Mouse (Mus musculus) frontal cortex, adult 2 months (tissue): Measurements from ENCODE around the gene Sec31b. TPM values are rescaled to one million over a fixed set of nuclear protein-coding genes. Genes with fewer than 3 reads are reported as not detected.

ENCODE experiments used
- DNase-seq, 2 experiments: peaks; one replicate each; pipeline ENCODE4 v3.0.0; 2022; ENCODE audit warnings: low spot score in 1 of 2; ENCODE audit errors: extremely low spot score in 1 of 2
- polyA plus RNA-seq: library from polyadenylated mRNA; depleted of rRNA; stranded (reverse); fragments of >200 nt; gene quantifications from 2 replicates; pipeline ENCODE4 v1.2.3, GENCODE M21; 2012

Sec31b gene
- polyA plus RNA-seq, 1 experiment: 0.56 TPM

DNA sequence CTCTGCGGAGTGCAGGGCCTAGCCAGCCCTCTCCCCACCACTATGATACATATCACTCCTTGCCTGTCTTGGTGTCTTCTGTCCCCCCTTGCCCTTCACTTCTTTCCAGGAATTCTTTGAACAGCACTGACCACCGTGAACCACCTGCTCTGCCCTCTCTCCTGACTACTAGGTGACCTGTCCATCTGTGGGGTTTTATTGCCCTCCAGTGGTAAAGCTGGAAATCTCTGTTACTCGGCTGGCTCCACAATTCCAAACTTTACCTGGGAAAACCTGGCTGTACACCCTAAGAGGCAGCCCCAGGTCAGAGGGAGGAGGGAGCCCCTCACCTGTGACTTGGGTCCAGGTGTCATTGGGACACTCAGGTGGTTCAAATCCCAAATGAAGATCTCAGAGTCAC is 10.3 kb downstream of the Sec31b start:
- no peak for DNase-seq

DNA sequence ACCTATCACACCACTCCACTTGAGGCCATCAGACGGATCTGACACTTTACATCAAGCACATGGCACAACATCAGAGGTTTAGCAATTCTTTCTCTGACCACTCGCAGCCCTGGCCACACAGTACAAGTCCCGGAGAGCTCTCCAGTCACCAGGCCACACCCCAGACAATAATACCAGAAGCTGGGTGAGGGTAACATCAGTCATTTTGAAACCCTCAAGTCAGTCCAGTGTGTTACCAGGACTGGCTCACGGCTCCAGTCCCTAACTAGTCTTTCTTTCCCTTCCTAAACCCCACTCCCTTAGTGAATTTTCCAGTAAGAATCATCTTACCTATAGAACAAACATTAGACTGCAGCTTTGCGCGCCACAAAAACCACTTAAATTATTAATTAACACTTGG is 15.6 kb downstream of the Sec31b start:
- DNase-seq: no peak

DNA sequence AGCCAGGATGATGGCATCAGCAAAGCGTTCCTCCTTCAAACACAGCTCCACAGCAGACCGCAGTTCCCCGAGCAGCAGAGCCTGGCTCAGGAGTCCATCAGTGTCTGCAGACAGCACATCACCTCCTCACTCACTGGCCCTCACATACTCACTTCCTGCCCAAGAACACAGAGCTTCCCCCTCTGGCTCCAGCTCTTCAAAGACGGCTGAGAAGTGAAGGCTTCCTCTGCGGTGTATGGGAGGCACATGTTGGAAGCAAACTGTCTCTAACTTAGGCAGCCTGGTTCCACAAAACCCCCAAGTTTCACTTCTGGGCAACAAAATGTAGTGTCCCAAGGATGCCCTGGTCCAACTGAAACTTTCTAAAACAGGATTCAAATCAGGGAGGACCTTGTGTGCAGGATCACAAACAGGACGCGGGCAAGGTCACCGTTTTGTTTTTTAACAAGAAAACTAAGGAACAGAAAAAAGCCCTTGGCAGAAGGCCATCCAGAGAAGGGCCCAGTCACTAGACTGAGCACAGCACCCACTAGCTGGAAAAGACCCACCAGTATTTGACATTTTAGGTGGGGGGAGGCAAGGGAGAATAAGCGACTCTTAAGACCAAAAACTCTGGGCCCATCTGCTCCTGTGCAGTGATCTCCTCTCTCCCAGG is 20.0 kb downstream of the Sec31b start:
- DNase-seq: no peak

DNA sequence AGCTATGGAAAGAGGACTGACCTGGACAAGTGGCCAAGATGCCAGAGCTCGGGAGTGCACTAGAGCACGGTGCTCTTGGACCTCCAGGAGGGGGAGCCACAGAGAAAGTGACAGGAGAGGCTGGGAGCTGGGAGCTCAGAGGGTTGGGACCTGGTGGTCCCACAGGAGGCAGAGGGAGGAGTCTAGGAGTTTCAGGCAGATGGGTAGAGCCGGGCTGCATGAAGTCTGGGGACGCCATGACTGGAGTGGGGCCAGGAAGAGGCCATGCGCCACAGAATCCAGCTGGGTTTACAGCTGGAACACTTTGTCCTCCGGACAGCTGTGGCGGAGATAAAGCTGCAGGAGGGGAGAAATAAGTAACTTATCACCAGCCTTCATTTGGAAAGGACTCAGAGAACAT is 26.5 kb downstream of the Sec31b start:
- DNase-seq: no peak

DNA sequence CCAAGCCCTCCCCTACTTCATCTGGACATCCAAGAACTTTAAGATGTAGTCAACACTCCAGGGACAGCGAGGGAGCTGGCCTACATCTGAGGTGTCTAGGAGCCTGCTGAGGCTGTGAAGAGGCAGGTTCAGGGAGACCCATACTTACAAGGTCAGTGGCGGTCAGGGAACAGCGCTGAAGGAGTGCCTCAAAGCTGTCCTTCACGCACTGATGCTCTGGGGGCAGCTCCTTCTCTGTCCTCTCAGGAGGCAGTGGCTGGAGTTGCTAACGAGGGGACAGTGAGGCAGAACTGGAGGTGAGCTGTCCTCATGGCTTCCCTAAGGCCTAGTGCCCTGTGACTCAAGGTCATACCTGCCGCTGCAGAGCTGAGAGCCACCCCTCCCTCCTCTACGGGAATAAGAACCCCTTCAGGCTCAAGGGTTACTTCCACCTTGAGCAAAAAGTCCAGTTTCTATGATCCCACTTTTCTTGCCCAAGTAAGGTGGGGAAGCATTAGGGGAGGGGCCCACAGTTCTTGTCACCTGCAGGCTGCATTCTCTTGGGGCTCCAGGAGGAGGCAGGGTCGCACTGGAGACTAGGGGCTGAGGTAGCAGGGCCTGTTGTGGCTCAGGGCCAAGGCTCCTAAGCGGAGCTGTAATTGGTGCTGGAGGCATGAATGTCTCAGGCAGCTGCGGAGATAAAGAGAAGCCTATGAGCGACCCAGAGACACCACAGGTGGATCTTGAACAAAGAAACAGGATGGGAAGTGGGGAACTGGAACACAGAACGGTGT is 27.5 kb downstream of the Sec31b start:
- DNase-seq: no peak

DNA sequence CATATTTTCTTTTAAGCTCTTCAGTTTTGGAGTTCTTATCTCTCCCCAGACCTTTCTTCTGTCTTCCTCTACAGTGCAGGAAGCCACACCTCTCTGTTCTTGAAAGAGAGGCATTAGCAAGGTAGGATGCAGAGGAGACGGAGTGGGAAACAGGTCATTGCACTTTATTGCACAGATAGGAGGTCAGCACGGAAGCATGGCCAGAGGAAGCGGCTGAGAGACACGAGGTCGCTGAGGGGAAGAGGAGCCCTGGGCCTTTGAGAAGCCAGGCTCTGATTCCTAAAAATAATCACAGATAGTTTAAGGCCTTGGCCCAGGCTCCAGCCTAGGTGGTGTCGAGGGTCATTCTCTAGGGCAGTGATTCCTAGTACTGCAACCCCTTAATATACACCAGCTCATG is 29.9 kb downstream of the Sec31b start:
- no peak for DNase-seq

DNA sequence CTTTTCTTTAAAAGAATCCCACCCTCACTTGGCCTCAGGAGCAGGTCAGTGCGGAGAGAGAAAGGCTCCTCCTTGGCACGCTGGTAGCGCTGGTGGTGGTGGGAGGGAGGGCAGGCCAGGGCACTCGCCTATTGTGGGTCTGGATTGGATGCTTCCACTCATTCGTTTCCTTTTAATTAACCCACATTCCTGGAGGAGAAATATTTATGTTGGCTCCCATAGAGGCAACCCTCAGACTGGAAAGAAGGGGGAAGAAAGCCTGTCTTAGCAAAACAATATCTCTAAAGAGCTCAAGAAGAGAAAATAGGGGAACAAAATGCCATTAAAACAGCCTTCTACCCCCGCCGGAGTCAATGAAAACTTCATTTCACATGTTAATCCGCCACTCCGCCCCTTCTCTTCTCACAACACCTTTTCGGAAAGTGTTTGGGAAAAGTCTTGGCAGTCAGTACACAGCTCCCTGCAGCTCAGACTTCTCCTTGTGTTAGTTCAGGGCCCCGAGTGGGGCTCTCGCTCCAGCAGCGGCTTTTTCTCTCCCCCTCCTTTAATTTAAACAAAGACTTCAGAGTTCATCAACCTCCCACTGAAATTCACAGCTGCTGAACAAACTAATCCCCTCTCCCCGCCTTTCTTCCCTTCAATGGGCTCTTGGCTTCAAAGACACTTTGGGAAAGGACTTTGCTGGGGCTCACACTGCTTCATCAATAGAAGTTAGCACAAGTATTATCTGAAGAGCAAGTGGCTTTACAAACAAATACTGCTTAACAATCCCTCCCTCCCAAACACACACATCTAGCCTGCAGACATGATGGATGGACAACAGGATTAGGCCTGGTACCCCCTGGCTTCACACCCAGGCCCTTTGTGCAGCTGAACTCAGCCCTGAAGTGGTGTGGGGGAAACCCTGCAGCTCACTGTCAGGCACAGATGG is 30.9 kb downstream of the Sec31b start:
- no peak for DNase-seq

DNA sequence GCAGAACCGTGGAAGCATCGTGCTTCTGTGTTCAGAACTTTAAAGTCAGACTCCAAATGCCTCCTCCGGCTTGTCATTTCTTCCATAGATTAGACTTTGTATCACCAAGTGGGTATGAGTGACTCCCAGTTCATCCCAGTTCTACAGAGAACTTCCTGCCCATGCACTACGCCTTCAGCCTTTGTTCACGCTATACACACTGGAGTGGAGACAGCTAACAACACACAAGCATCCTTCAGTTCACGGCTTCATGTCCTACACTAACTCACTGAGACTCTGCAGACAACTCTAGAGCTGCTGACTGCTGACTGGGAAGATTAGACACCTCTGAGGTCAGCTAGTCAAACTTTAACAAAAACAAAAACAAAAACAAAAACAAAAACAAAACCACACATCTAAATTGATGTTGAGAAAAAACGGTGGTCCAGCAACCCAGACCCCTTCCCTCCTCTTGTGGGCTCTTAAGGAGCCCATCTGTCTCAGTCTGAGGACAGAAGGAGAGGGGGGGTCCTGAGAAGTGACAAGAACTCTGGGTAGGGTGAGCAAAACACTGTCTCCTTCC is 31.7 kb downstream of the Sec31b start:
- DNase-seq: no peak

DNA sequence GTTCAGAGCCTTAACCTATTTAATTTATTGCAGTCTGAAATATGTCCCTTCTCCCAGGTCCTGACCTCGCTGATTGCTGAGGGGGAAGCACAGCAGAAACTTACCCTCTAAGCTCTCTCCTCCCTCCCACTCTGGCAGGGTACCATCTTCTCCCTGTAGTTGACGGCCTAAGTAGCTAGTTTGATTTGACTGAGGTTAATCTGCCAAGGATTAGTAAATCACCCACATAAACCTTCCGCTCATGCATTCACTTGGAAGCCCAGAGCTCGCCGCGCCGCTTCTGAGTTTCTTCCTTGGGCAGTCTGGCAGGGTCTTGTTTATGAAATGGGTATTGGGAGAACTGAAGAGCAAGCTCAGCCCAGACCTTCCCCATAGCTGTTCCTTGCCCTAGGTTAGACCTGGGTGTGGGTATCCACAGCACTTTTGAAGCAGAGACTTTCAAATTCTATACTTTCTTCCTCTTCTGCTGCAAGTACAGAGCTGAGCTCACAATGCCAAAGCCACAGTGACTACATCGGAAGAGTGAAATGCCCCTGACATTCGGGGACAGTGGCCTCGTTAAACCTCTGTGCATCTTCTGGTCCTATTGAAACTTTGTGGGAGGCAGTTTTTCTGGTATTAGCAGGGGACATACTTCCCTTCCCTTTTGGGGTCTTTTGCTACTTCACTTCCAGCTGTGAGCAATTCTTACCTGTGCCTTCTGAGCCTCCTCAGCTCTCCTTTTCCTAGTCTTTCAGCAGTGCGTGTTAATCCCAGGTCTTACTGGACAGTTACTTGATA is 32.4 kb downstream of the Sec31b start:
- no peak for DNase-seq

DNA sequence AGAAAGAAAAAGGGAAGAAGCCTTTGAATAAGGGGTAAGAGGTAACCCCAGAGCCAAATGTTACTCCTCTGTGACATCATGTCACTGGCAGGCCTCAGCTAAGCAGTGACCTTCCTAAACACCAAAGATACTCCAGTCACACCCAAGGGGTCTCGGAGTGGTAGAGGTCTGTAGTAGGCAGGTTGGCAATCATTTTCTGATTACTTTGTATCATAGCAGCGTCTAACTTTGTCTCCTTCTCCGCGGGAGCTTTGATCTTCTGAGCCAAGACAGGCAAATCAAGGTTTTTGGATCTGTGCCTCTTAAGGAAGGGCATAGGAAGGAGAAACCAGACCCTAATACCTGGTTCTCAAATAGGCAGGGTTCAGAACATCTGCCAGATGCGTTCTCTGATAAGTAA is 33.1 kb downstream of the Sec31b start:
- no peak for DNase-seq

DNA sequence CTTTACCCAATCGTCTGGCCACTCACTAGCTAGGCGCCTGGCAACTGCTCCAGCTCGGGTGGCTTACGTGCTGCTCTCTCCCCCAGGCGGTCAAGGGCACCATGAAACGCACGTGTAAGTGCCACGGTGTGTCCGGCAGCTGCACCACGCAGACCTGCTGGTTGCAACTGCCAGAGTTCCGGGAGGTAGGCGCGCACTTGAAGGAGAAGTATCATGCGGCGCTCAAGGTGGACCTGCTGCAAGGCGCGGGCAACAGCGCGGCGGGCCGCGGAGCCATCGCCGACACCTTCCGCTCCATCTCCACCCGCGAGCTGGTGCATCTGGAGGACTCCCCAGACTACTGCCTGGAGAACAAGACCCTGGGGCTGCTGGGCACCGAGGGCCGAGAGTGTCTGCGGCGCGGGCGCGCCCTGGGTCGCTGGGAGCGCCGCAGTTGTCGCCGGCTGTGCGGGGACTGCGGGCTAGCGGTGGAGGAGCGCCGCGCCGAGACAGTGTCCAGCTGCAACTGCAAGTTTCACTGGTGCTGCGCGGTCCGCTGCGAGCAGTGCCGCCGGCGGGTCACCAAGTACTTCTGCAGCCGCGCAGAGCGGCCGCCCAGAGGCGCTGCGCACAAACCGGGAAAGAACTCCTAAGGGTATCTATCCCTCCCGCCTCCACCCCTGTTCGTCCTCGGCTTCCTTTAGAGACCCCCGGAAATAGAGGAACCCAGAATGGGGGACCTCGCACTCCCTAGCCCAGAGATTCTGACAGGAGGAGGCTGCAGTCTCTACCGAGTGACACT is 34.0 kb downstream of the Sec31b start:
- no peak for DNase-seq

DNA sequence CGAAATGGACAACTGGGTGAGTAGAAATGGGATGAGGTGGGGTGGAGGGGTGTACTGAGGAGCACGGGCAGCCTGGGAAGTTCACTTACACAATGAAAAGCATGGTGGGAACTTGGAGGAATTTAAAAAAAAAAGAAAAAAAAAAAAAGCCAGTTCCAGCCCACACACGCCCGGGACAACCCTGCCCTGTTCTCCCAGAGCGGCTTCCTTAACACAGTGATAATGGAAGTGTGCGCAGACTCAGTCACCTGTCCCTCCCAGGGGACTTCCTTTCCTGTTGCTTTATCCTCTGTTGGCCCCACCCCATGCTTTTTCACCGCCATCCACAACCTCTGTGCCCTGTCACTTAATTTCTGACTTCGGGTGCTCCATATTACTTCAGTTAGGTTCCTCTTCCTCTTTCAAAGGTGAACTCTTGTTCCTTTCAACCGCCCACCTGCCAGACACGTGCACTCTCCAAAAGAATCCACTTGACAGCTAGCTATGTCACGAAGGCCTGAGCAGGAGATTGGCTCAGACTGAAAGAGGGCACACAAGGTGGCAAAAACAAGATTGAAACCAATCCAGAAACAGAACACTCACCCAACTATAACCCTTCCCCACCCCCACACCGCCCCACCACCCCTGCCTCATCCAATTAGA is 35.0 kb downstream of the Sec31b start:
- no peak for DNase-seq

DNA sequence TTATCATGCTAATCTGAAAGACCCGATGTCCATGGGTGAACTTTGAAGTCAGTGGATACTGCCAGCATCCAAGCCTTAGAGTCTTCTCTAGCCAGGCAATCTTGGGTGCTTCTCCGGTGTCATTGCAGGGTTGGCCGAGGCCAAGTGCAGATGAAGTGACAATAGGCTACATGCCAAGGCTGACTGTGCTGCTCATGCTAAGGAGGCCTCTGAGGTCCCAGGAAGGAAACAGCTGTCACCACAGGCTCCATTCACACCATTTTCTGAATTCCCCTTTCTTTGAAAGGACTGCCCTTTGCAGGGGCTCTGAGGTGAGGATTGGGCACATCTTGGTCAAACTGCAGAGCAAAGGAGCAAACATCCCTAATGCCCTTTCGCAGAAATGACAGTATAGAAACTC is 42.9 kb downstream of the Sec31b start:
- DNase-seq: no peak

DNA sequence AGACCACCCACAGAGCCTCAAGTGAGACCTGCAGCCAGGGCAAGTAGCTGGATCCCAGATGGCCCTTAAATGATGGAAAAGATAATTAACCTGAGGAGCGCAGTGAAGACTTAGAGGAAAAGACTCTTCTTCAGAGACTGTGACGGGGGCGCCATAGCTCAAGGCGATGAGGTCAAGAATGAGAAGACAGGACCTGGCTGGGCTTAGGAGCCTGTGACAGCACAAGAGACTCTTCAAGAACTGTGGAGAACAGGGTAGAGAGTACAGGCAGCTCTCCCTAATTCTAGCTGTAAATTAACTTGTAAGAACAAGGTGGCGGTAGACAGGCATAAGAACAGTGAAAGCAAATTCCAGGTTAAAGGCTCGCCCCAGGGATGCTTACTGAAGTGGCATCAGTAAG is 43.7 kb downstream of the Sec31b start:
- no peak for DNase-seq

DNA sequence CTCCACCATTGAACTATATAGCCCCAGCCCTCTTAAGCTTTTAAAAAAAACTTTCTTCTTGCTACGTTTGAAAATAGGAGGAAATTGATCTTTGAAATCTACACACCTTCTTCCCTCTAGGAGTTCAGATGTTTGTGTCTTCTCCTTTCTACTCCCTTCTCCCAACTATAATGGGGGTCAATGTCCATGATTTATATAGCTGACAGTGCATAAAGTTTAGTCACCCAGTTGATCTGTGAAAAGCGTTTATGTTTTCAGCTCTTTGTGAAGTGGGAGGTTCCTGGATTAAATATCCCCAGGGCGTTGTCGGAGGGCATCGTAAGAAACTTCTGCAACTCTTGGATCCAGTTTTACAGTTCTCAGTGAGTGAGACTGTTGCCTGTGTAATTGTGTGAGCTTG is 45.4 kb downstream of the Sec31b start:
- no peak for DNase-seq

DNA sequence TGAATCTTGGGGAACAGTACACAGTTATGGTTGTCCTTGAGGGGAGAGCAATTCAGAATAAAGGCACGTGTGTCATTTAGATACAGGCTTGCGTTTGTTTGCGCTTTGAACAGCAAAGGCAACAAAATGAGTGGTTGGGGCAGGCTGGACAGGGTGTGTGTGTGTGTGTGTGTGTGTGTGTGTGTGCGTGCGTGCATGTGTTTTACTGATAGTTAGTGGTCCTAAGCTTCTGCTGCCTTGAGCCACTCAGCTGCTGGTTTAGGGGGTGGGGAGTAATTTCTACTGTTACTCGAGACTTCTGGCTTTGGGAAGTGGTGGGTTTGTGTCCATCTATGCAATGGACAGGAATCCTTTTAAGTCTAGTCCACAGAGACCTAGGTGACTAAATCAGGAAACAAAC is 46.7 kb downstream of the Sec31b start:
- no peak for DNase-seq

DNA sequence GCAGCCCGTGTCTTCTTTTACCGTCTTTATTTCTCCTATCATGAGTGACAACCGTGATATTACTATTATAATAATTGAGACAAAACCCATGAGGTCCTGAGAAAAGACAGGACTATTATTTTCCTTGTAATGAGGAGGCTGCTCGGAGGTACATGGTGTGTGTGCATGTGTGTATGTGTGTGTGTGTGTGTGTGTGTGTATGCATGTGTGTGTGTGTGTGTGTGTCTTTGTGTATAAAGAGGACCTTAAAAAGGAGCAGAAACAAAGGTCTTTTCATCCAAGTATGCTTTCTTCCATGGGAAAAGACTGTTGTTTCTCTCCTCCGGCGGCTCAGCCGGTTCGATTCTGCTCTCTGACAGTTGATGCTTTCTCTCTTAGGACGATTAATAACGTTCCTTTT is 48.7 kb downstream of the Sec31b start:
- no peak for DNase-seq

DNA sequence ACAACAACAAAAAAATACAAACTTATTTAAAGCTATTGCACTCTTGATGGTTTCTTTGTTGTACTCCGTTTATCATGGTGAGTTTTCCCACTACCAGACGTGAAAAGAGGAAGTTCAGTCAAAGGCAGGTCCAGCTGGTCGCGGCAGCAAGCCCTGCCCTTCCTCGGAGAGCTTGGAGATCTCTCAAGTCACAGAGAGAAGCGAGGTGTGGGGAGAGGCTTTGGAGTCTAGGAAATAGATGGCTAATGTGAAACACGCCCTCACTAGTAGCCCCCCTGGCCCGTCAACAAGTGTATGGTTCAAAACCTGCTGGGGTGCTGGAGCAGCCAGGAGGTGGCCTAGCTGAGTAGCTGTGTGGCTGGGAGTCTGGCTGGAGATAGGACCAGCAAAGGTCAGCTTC is 49.2 kb downstream of the Sec31b start:
- DNase-seq: no peak

DNA sequence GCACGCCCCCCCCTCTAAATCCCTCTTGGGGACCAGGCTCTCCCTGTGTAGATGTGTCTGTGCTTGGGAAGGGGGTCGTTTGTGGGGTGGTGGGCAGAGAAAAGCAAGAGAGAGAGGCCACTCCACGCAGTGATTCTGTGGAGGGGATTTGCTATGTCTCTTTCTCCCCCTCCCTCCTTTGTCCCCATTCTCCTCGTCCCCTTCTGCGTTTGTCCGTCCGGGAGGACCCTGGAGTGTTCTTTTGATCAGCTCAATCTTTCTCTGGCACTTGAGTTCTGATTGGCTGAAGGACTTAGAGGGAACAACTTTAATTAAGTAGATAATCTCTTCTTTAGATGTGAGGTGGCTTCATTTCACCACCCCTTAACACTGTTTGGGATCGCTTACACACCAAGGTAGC is 52.5 kb downstream of the Sec31b start, which contains the start of gene Wnt8b:
TSS of gene Wnt8b (plus strand) at position 345 of the 400 bp plus-strand sequence.
- no peak for DNase-seq
